Mouse (Mus musculus) adrenal gland, postnatal 25 days (tissue): ENCODE measurements around the gene Prp2. TPM values are rescaled to one million over a fixed set of nuclear protein-coding genes. Genes with fewer than 3 reads are reported as not detected.
"Not testable (repeated sequence)": the region's sequence is repeated elsewhere in the genome, so short reads cannot be mapped to it uniquely, and the experiment has no call there.

Experiments used
- DNase-seq: peaks from one replicate; pipeline ENCODE4 v3.0.0; 2021; ENCODE audit warnings: mixed read lengths
- long read RNA-seq: library from polyadenylated mRNA; stranded (forward); transcript quantifications from one replicate; pipeline ENCODE4 v2.0.0, GENCODE M21; 2021
- total RNA-seq: library from RNA; stranded (reverse); gene quantifications from 2 replicates; pipeline ENCODE4 v1.2.3, GENCODE M21; 2021

The Prp2 gene
- total RNA-seq, result not detected in 2 replicates
- long read RNA-seq, result 0 reads

- DNase-seq, result not testable (repeated sequence)
Measured at GRCm38 (mm10) chr6:132595613-132596012, at the start of gene Prp2. Gene Prp2 (plus strand): TSS chr6:132595913.

GRCm38 (mm10) chr6:132569509-132569908, 26.2 kb upstream of the Prp2 start, which contains the start of gene Prh1:
Gene Prh1 (plus strand): TSS chr6:132569809.
- DNase-seq, result not testable (repeated sequence)

- DNase-seq, result no peak
Measured at GRCm38 (mm10) chr6:132649399-132649798, 53.7 kb downstream of the Prp2 start.

Other genes starting within 250 kb of the Prp2 start
- gene Gm8882, start 231.8 kb upstream of the Prp2 start, total RNA-seq, result not detected in 2 replicates
- gene Prh1, start 26.1 kb upstream of the Prp2 start, total RNA-seq, result not detected in 2 replicates
- not detected in 2 replicates for gene A630073D07Rik, start 55.6 kb downstream of the Prp2 start, total RNA-seq
- gene Tas2r120, start 61.0 kb downstream of the Prp2 start, total RNA-seq, result not detected in 2 replicates
- gene Tas2r121, start 105.1 kb downstream of the Prp2 start, total RNA-seq, result not detected in 2 replicates
- gene Tas2r122, start 116.0 kb downstream of the Prp2 start, total RNA-seq, result not detected in 2 replicates
- not detected in 2 replicates for gene Tas2r115, start 142.1 kb downstream of the Prp2 start, total RNA-seq
- not detected in 2 replicates for gene Tas2r124, start 158.8 kb downstream of the Prp2 start, total RNA-seq
- gene Tas2r102, start 166.2 kb downstream of the Prp2 start, total RNA-seq, result not detected in 2 replicates
- gene Tas2r136, start 182.2 kb downstream of the Prp2 start, total RNA-seq, result not detected in 2 replicates
- gene Tas2r117, start 206.9 kb downstream of the Prp2 start, total RNA-seq, result not detected in 2 replicates